Mouse (Mus musculus) adrenal gland, adult 8-10 months (tissue): Measurements from ENCODE around the gene Pnpla1. TPM values are rescaled to one million over a fixed set of nuclear protein-coding genes. Genes with fewer than 3 reads are reported as not detected.

Experiments
- DNase-seq: peaks from one replicate; pipeline ENCODE4 v3.0.0; 2022
- total RNA-seq, 4 experiments: library from RNA; stranded (reverse); gene quantifications; 2 replicates each; pipeline ENCODE4 v1.2.4; 2022

Pnpla1 gene
- total RNA-seq, 4 experiments from 2014 or later: 0.12 to 0.18 TPM; not detected in 2

- DNase-seq: no peak
Measured at GRCm38 (mm10) chr17:28846974-28847617, 11.1 kb upstream of the Pnpla1 start.

- DNase-seq: peak; percentile 84
Measured at GRCm38 (mm10) chr17:28850511-28850910, 7.7 kb upstream of the Pnpla1 start.

- DNase-seq: no peak
Measured at GRCm38 (mm10) chr17:28854377-28854776, 3.8 kb upstream of the Pnpla1 start.

- DNase-seq: peak; percentile 95
Measured at GRCm38 (mm10) chr17:28855166-28855885, 2.9 kb upstream of the Pnpla1 start.

GRCm38 (mm10) chr17:28856030-28856429 lies 2.2 kb upstream of the Pnpla1 start:
- DNase-seq: peak; percentile 71

- no peak for DNase-seq
Measured at GRCm38 (mm10) chr17:28863926-28864325, 5.7 kb downstream of the Pnpla1 start.

GRCm38 (mm10) chr17:28864464-28864863 lies 6.3 kb downstream of the Pnpla1 start:
- no peak for DNase-seq

- DNase-seq: no peak
Measured at GRCm38 (mm10) chr17:28866921-28867320, 8.7 kb downstream of the Pnpla1 start.

GRCm38 (mm10) chr17:28867381-28867780 lies 9.2 kb downstream of the Pnpla1 start:
- DNase-seq: no peak

GRCm38 (mm10) chr17:28869412-28870110 lies 11.3 kb downstream of the Pnpla1 start:
- DNase-seq: no peak

- DNase-seq: no peak
Measured at GRCm38 (mm10) chr17:28870435-28870834, 12.2 kb downstream of the Pnpla1 start.

- DNase-seq: no peak
Measured at GRCm38 (mm10) chr17:28871831-28872230, 13.6 kb downstream of the Pnpla1 start.

- no peak for DNase-seq
Measured at GRCm38 (mm10) chr17:28872322-28872721, 14.1 kb downstream of the Pnpla1 start.

GRCm38 (mm10) chr17:28874216-28874615 lies 16.0 kb downstream of the Pnpla1 start:
- no peak for DNase-seq

- peak; percentile 87 for DNase-seq
Measured at GRCm38 (mm10) chr17:28874825-28875224, 16.6 kb downstream of the Pnpla1 start.

GRCm38 (mm10) chr17:28875316-28875715 lies 17.1 kb downstream of the Pnpla1 start:
- DNase-seq: peak; percentile 57

- no peak for DNase-seq
Measured at GRCm38 (mm10) chr17:28876331-28876730, 18.1 kb downstream of the Pnpla1 start.

- DNase-seq: no peak
Measured at GRCm38 (mm10) chr17:28876821-28877220, 18.6 kb downstream of the Pnpla1 start.

- peak; percentile 36 for DNase-seq
Measured at GRCm38 (mm10) chr17:28879931-28880391, 21.8 kb downstream of the Pnpla1 start.

- peak; percentile 47 for DNase-seq
Measured at GRCm38 (mm10) chr17:28882316-28882715, 24.1 kb downstream of the Pnpla1 start.

- no peak for DNase-seq
Measured at GRCm38 (mm10) chr17:28882810-28883209, 24.6 kb downstream of the Pnpla1 start.

- no peak for DNase-seq
Measured at GRCm38 (mm10) chr17:28883941-28884516, 25.8 kb downstream of the Pnpla1 start.

GRCm38 (mm10) chr17:28885231-28885630 lies 27.0 kb downstream of the Pnpla1 start:
- DNase-seq: no peak
